Mouse (Mus musculus): Measurements from ENCODE around the gene Gm45015.
A peak's percentile ranks its signal among the peaks of the same experiment; 100 is the strongest.
"Not testable (repeated sequence)": the region's sequence is repeated elsewhere in the genome, so short reads cannot be mapped to it uniquely, and the experiment has no call there.

The Gm45015 gene

DNA sequence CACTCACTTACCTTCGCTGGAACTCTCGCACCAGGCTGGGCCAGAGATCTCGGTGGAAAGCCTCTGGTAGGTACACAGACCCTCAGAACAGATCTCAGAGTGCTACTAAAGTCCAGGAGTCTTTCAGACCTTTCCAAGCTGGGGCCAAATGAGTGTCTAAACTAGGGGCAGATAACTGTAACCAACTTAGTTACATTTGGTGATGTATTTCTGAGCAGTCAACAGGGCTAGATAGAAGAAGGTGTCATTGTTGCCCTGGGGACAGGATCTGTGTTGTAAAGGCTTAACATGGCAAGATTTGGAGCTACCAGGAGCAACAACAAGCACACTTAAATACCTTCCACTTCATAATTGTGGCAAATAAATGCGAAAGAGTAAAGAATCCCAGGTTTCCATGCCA lies at the start of gene Gm45015:
Gene Gm45015, minus strand, starts transcription at position 101 of the 400 bp plus-strand sequence.
- no peak for DNase-seq

DNA sequence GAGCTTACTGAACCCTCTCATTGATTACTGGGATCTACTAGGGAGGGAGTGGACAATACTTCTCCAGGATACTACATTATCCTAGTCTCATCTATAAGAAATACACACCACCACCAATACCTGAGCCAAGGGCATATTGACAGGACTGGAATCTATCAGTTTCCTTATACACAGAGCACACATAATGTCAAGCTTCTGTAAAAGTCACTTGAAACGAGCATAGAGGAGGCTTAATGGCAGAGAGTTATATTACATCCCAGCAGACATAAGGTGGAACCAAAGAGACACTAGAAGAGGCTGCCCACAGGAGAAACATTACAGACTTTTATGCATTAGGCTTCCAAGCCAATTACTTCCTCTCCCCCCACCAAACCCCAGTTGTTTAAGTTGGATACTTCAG lies 48.3 kb upstream of the Gm45015 start:
- no peak for DNase-seq

DNA sequence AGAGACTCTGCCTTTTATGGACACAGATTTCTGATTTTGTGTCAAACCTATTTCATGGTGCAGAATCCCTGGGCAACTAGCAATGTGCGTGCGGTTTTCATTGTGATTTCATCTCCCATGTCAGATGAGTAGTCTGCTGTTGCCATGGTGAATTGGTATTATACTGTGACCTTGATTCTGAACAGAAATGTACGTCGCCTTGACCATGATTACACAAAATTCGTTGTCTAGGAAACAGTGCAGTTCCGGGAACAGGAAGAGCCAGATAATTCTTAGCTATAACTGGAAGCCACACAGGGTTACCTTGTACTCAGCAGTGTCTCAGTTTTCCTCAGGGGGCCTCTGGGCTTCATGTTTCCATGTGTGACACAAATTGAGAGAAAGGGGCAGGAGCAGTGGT lies 47.8 kb upstream of the Gm45015 start:
- DNase-seq: no peak

DNA sequence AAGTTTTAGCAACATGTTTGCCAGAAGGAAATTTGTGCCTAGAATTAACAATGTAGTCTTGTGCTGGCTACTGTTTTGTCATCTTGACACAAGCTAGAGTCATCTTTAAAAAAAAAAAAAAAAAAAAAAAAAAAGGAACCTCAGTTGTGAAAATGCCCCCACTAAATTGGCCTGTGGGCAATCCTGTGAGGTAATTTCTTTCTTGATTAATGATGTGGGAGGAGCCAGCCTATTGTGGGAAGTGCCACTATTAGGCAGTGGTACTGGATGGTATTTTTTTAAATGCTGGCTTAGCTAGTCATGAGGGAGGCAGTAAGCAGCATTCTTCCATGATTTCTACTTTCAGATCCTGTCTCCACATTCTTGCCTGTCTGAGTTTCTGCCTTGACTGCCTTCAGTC lies 26.7 kb upstream of the Gm45015 start:
- DNase-seq: no peak

DNA sequence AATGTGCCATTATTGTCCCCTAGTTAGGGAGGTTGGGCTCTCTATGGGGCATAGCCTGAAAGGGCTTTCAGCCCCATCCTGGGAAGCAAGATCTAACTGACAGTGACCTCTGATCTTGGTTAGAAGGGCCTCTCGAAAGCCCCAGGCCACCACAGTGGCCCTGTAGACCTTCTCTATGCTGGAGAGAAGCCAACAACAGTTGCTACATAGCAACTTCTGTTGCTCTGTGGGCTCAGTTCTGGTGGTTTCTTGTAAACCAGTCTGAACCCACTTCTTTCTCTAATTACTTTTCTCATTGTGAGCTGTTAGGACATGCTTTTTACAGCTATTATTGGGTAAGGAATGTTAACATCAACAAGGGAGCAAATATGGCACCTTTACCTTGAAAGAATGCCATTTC lies 20.1 kb upstream of the Gm45015 start:
- DNase-seq: no peak

DNA sequence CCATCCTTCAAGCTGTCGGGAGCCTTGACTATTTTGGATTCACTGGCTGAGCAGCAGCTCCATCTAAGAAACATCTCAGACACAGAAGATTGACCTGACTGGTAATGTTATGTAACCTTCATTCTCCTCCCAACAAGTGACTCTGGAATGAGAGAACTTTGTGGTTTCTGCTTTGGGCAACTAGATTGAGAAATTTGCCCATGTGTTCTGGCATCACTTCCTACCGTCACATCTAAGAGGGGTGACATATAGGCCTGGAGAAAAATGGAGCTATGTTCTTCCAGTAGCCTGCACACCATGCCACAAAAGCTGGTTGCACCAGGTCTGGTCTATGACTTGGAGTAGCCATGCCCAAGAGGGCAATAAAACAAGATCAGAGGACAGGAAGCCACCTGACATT lies 19.5 kb upstream of the Gm45015 start:
- no peak for DNase-seq

DNA sequence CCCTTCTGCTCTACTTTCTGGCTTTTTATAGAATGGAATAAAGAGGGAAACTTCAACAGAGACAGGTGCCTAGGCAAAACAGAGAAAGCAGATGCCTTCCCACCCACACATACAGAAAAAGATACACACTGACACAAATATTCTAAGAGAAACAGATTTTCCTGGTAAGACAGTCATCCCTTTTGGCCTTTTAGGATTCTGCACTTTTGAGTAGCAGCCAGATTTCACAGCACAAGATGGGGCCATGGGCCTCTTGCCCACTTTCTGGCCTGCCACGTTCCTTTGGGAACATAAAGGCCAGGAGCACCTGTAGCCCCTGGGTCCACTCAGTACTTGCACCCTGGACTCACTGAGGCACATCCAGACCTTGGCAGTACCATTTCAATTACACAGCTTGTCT lies 7.7 kb upstream of the Gm45015 start:
- DNase-seq: peak; percentile 32

DNA sequence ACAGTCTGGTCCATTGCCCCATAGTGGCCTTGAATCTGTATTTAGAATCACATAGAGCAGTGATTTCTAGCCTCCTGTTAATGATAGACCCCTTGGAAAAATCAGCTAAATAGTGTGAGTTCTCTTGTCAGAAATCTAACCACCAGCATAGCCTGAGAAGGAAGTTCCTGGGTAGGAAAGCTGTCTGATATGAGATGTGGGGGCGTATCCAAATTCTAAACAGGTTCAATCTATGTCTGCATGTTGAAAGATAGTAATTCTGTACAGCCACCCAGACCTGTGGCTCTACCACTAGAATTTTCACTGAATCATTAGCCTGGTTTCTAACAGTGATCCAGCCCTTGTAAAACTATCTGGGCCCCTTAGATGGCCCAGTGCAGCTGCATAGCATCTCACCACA lies 7.2 kb upstream of the Gm45015 start:
- no peak for DNase-seq

DNA sequence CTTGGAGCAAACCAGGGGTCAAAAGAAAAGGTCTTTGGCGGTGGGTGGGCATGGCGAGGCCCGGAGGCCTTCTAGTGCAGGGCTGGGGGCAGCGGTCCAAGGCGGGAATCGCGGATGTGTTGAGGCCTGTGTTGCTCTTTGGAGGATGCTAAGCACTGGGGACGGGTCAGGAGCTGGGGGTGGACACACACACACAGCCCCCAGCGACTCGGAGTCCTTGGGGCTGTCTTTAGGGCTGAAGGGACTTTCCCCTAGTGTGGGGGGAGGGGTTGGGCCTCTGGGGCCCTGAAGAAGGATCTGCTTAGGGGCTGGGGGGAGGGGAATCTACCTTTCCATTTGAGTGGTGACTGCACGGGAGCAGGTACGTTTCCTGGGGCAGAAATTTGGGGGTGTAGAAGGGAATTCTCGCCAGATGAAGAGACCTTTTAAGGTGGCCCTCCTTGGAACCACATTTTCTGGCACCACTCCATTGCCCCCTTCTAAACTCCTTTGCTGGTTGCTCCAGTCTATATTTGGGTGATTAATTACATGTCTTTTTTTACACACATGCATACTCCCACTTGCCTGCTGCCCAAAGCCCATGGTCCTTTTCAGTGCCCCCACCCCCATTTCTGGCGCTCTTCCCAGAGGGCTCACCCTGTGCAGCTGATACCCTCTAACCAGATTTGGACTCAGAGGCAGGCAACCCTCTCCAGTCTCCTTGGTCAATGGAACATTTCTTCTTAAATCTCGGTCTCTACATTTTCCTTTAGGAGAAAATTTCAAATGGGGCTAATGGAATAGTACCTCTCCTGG lies 6.5 kb upstream of the Gm45015 start:
- peak; percentile 47 for DNase-seq

DNA sequence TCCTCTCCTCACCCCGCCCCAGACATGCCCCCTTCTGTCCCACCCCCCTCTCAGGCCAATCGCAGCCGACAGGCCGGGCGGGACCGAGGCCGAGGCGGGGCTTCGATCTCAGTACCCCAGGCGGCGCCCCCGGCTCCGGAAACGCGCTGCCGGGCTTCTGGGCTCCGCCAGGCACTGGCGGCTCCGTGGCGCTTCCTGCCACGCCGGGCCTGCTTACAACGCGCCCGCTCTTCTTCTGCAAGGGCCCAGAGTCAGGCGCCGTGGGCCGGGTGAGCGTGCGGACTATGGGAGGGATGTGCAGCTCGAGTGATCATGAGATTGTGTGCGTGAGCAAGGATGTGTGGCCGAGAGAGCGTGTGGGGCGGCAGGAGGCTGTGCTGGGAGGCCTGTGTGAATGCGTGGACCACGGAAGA lies 5.8 kb upstream of the Gm45015 start, which contains the start of gene Zfp275:
Gene Zfp275, plus strand, starts transcription at position 139 of the 413 bp plus-strand sequence.
- peak; percentile 80 for DNase-seq

DNA sequence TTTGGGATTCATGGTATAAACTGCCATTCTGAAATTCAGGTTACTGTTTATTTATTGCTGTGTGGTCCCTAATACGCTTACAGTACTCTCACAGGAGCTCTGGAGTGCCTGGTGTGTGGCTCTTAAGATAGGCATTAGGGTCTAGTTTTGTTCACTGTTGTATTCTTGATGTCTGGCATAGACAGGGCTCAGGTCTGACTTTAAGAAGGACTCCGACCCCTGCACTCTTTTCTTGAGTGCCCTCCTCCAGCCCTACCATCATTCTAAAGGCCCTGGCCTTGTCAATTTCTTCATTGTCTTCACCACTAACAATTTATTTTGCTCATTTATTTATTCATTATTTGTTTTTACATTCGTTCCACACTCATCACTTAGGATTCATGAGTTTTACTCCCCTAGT lies 5.4 kb upstream of the Gm45015 start:
- no peak for DNase-seq

DNA sequence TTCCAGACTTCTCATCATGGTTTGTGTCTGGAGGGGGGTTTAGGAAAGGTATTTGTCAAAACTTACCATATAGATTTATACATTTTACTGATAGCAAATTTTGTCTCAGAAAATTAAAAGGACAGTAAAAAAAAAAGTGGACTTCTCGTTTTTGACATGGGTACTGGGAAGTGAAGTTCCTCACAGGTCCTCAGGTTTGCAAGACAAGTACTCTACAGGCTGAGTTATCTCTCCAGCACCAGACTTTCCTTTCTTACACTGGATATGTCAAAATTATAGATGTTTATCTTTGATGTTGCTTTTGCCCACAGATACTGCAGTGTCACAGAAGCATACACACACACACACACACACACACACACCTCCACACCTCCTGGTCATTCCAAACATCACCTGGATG lies 4.8 kb upstream of the Gm45015 start:
- no peak for DNase-seq

DNA sequence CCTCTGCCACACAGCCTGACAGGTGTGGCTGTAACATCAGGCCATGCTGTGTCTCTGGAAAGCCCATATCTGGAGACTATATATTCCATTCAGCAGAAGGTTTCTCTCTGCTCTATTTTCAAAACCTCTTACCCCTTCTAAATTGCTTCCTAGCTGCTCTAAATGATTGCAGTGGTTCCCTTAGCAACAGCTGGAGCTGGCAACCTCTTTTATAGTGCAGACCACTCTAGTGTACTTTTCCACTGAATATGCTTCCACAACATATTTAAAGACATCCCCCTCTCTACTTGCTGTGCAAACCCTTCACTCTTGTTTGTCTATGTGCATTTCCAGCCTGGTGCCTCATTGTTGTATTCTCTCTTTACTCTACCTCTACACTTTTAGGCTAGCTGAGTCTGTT lies 3.1 kb downstream of the Gm45015 start:
- DNase-seq: no peak

DNA sequence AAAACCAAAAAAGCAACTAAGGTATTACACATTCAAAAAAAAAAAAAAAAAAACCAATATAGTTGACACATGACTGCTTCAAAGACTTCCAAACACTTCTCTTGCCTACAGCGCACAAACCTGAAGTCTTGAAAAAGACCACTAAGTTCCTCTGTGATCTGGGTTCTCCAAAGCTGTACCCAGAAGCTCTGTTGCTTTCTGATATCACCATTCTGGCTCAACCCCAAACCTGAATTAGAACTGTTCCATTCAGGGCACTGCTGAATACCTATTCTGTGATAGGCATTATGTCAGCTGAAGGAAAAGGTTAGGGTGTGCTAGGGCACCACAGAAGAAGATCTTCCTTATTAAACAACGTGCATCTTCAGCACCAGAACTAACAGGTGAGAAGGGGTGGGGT lies 9.4 kb downstream of the Gm45015 start:
- DNase-seq: no peak

DNA sequence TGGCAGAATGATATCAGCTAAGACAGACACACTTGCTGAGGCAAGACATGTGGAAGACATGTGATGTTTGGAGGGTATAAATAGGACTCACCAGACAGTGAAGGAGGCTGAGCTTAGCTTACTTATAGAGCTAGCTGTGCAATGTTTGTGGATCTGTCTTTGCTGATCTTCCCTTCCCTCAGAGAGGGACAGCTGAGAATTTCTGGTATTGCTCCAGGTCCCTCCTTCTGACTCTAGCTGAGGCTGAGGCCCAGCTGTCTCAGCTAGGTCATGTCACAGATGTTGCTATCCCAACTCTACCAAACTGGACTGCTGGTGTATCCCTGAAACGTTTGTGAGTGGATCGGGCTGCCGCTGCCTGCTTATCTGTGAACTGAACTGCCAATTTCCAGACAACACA lies 15.6 kb downstream of the Gm45015 start:
- no peak for DNase-seq

DNA sequence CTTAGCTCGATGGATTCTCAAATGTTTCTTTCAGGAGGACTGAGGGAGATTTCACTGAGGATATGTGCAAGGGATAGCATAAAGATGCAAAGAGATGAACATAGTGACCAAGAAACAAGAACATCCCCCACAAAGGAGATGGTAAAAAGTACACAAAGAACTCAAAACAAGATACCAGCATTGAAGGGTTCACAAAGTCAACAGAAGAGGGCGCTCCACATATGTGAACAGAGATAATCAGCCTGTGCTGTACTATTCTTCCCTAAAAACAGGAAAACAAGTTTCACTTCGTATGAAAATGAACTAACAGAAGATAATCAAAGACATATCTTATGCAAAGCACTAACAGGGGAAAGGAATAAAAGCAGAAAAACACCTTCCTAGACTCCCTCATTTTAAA lies 24.1 kb downstream of the Gm45015 start:
- DNase-seq: peak; percentile 9

DNA sequence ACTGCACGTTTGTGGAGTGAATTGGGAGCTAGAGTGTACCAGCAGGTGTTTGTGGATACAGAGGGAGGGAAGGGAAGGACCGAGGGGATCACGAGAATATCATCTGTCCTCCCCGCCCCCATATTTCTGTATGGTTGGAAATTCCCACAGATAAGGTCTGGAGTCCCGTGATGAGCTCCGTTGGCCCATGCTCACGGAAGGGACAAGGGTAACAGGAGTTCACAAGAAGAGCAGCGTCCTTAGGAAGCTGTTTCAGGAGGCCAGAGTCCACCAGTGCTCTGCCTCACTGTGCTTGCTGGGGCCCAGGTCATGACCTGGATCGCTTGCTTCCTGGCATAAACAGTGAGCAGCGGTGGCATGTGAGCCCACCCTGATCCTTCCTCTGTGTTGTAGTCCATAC lies 40.9 kb downstream of the Gm45015 start:
- DNase-seq: not testable (repeated sequence)

DNA sequence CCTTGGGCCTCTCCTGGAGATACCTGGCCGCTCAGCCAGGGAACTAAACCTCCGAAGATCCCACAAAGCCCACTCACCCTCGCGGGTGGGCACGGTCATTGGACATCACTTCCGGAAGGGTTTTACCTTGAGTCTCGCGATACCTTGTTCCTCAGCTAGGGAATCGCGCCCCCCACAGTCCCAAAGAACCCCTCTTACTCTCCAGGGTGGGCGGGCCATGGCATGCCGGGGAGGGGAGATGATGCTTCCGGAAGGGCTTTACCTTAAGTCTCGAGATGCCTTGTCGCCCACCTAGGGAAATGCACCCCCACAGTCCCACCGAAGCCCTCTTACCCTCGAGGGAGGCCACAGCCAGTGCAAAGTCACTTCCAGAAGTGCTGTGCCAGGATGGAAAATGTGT lies 43.8 kb downstream of the Gm45015 start, which contains the start of the genes Xlr5a and Xlr5c:
Gene Xlr5a, minus strand, starts transcription at position 101 of the 400 bp plus-strand sequence.
Gene Xlr5c, minus strand, starts transcription at position 101 of the 400 bp plus-strand sequence.
- DNase-seq: not testable (repeated sequence)
